Mouse (Mus musculus): ENCODE results near the gene Gan.

DNA sequence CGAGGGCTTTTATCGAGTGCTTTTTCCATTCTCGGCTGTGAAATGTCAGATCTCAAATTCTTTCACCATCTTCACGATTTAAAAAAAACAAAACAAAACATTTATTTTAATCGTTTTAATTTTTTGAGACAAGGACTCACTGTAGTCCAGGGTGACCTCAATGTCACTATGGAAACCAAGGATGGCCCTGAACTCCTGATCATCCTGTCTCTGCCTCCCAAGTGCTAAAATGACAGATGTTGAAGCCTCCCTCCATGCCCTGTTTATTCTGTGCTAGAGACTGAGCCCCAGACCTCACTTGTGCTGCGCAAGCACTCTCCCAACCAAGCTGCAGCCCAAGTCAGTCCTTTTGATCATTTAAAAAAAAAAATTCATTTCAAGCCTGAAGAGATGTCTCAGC is 84.4 kb downstream of the Gan start:
- TF ChIP-seq ZC3H11A (IDR thresholded peaks at IDR 0.05; ENCODE audit: borderline replicate concordance, low read depth, low read length) = no peak
- TF ChIP-seq ZNF384 (IDR thresholded peaks at IDR 0.05; ENCODE audit: low read depth, low read length) = no peak
- TF ChIP-seq HCFC1 (IDR thresholded peaks at IDR 0.05; ENCODE audit: borderline replicate concordance, insufficient read depth, low read length) = 0 out of 2 replicates have a peak, but pooled peaks have one; percentile 10
